Mouse (Mus musculus) liver, embryonic 15.5 days (tissue): ENCODE results near the gene Rnf212. TPM values are rescaled to one million over a fixed set of nuclear protein-coding genes. Genes with fewer than 3 reads are reported as not detected.
A peak's percentile ranks its signal among the peaks of the same experiment; 100 is the strongest.
"Not testable (repeated sequence)": the region's sequence is repeated elsewhere in the genome, so short reads cannot be mapped to it uniquely, and the experiment has no call there.

ENCODE experiments used
- ATAC-seq: fragments of 200-750 bp; cut with Nextera tagmentation; 2 replicates; pipeline ENCODE4 v1.8.0; 2017; ENCODE audit warnings: moderate number of reproducible peaks, mild to moderate bottlenecking, moderate library complexity; ENCODE audit not compliant: insufficient read depth
- H3K27ac ChIP-seq: fragments of 300-500 bp; sonication (generic); replicated peaks from 2 replicates; pipeline ENCODE4 v1.5.1; 2015; ENCODE audit warnings: mild to moderate bottlenecking, inconsistent platforms
- H3K27me3 ChIP-seq: fragments of 300-500 bp; sonication (generic); 2 replicates; pipeline ENCODE4 v1.6.1; 2015; ENCODE audit warnings: mild to moderate bottlenecking, inconsistent platforms
- H3K36me3 ChIP-seq: fragments of 300-500 bp; sonication (generic); replicated peaks from 2 replicates; pipeline ENCODE4 v1.6.1; 2015; ENCODE audit warnings: moderate library complexity, mild to moderate bottlenecking, inconsistent platforms
- H3K4me1 ChIP-seq: fragments of 300-500 bp; sonication (generic); replicated peaks from 2 replicates; pipeline ENCODE4 v1.6.1; 2015; ENCODE audit warnings: inconsistent platforms
- H3K4me2 ChIP-seq: fragments of 300-500 bp; sonication (generic); 2 replicates; pipeline ENCODE4 v1.6.1; 2015; ENCODE audit warnings: moderate library complexity, mild to moderate bottlenecking, inconsistent platforms
- H3K4me3 ChIP-seq: fragments of 300-500 bp; sonication (generic); replicated peaks from 2 replicates; pipeline ENCODE4 v1.5.1; 2015; ENCODE audit warnings: mild to moderate bottlenecking, inconsistent platforms
- H3K9ac ChIP-seq: fragments of 300-500 bp; sonication (generic); 2 replicates; pipeline ENCODE4 v1.6.1; 2015; ENCODE audit warnings: moderate library complexity, mild to moderate bottlenecking, inconsistent platforms
- H3K9me3 ChIP-seq: fragments of 300-500 bp; sonication (generic); replicated peaks from 2 replicates; pipeline ENCODE4 v1.6.1; 2016; ENCODE audit warnings: inconsistent platforms
- WGBS: fragments of 180-500 bp; shearing (Covaris S2); methylation state at CpG from one replicate; pipeline ENCODE4 v1.1.7; 2015; ENCODE audit warnings: mixed read lengths; ENCODE audit not compliant: insufficient replicate concordance; 5-methylcytosine and 5-hydroxymethylcytosine counted together
- polyA plus RNA-seq: library from polyadenylated mRNA; unstranded; fragments of >200 nt; fragmentation: Nextera tagmentation; extraction: Ambion mirVana; gene quantifications from 2 replicates; pipeline ENCODE4 v1.2.1, GENCODE M21; 2015

Rnf212 gene
- polyA plus RNA-seq, result 3.4 and 3.5 TPM in 2 replicates

DNA sequence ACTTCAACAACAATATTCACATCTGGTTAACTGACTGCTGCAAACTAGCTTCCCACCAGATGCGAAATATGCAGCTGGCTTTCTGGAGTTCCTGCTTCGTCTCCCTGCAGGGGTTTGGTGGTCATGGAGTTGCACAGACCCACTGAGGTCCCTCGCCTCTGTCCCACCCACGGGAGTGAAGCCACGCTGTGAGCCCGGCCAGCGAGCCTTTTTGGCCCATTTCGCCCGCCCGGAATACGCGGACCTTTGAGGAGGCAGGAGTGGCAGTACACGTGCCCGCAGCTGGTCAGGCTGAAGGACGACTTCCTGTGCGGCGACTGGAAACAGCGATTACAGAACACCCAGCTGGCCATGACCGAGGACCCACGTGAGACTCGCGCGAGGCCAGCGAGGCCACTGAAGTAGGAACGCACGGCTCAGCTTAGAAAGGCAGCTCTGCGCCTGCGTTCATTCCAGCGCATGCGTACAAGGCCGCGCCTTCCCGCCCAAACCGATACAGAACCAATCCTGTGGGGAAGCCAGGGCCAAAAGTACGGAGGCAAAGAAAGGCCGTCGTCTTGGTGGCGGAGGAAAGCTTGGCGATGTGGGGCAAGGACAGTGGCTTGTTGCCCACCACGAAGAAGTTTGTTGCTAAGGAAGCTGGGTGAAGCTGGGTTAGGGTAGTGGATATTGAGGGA, at the start of gene Rnf212:
Gene Rnf212, minus strand, starts transcription at position 353 of the 677 bp plus-strand sequence.
- no peak within 1 kb of the TSS for H3K9ac ChIP-seq
- H3K36me3 ChIP-seq, result no peaks in the 10 kb centered on the region
- H3K9me3 ChIP-seq, result no peaks in the 10 kb centered on the region
- no peak within 1 kb of the TSS for H3K4me3 ChIP-seq
- no peaks in the 10 kb centered on the region for H3K4me1 ChIP-seq
- no peak within 1 kb of the TSS for H3K4me2 ChIP-seq
- WGBS, result 65% methylated on average over 40 of the region's 40 CpGs
- H3K27me3 ChIP-seq, result no peaks in the 10 kb centered on the region
- ATAC-seq, result no peak
- H3K27ac ChIP-seq, result no peak within 1 kb of the TSS

DNA sequence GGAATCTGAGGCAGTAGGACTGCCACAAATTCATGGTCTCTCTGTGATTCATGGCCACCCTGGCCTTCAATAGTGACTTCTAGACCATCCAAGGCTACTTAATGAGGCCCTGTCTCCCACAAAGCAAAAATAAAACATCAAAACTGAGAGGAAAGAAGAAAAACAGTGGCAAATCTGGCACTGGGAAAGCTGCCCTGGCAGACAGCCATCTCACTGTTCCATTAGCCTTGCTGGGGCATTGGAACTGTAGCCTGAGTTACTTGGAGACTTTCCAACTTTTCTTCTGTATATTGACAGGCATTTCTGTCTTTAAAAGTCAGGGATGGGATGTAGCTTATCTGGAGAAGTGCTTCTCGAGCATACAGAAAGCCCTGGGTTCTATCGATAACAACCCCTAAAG, 48.5 kb upstream of the Rnf212 start:
- no peaks in the 10 kb centered on the region for H3K36me3 ChIP-seq
- no peaks in the 10 kb centered on the region for H3K27me3 ChIP-seq
- H3K4me3 ChIP-seq, result no peak overlapping the region
- H3K9me3 ChIP-seq, result no peaks in the 10 kb centered on the region
- ATAC-seq, result no peak
- no peak overlapping the region for H3K27ac ChIP-seq
- whole genome bisulfite sequencing, result 65% methylated on average over 2 of the region's 2 CpGs
- no peaks in the 10 kb centered on the region for H3K4me1 ChIP-seq
- no peak overlapping the region for H3K4me2 ChIP-seq
- H3K9ac ChIP-seq, result no peak overlapping the region

- not testable (repeated sequence) for ATAC-seq, H3K27ac ChIP-seq, H3K9me3 ChIP-seq, H3K9ac ChIP-seq, H3K4me2 ChIP-seq, H3K36me3 ChIP-seq, H3K4me3 ChIP-seq, H3K27me3 ChIP-seq, H3K4me1 ChIP-seq
- WGBS, result 49% methylated on average over 2 of the region's 2 CpGs
Observed at GRCm38 (mm10) chr5:108808750-108809149, 34.0 kb upstream of the Rnf212 start, which contains the start of gene Vmn2r8. Gene Vmn2r8 (minus strand): TSS chr5:108808850.

DNA sequence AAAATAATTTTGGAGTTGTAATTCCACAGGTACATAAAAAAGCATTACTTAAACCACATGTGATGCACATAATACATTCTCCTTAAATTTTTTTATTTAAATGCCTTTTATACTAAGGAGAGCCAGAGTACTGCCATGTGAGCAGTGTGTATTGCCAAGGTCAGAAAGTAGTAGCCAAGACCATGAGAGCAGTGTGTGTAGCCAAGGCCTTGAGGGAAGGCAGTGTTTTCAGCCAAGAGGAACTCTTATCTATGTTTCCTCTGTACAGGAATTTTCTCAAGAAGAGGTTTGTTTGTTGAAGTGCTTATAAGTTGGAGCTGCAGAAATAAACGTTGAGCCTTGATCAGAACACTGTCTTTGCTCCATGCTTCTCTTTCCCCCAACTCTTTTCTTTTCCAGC, 28.9 kb upstream of the Rnf212 start:
- no peak overlapping the region for H3K4me2 ChIP-seq
- H3K4me3 ChIP-seq, result no peak overlapping the region
- no peaks in the 10 kb centered on the region for H3K4me1 ChIP-seq
- H3K9me3 ChIP-seq, result no peaks in the 10 kb centered on the region
- no peak overlapping the region for H3K9ac ChIP-seq
- H3K27me3 ChIP-seq, result no peaks in the 10 kb centered on the region
- H3K27ac ChIP-seq, result no peak overlapping the region
- ATAC-seq, result no peak
- WGBS, result 24% methylated on average over 1 of the region's 1 CpGs
- no peaks in the 10 kb centered on the region for H3K36me3 ChIP-seq

DNA sequence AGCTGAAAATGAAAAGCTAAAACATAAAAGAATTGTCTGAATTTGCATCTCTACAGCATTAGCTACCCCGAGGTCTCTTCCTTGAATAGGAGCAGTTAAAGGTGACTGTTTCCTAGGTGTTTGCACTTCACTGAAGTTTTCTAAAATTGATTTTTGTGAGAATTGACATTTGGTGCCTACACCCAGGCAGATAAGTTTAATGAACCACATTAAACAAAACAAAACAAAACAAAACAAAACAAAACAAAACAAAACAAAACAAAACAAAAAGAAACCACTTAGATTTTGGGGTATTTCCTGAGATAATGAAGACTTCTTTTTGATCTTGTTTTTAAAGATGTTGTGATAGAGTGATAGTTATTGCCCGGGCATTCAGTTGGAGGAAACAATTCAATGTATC, 20.5 kb upstream of the Rnf212 start, which contains the start of gene Tmed11:
Gene Tmed11, minus strand, starts transcription at position 101 of the 400 bp plus-strand sequence.
- not testable (repeated sequence) for H3K4me2 ChIP-seq, H3K36me3 ChIP-seq, H3K4me3 ChIP-seq, H3K4me1 ChIP-seq, H3K9ac ChIP-seq, H3K9me3 ChIP-seq, ATAC-seq, H3K27ac ChIP-seq, H3K27me3 ChIP-seq
- 40% methylated on average over 2 of the region's 2 CpGs for WGBS

- not testable (repeated sequence) for H3K4me1 ChIP-seq, H3K9me3 ChIP-seq, H3K27ac ChIP-seq, ATAC-seq, H3K27me3 ChIP-seq, H3K4me3 ChIP-seq, H3K9ac ChIP-seq, H3K36me3 ChIP-seq, H3K4me2 ChIP-seq
- 32% methylated on average over 1 of the region's 1 CpGs for WGBS
Observed at GRCm38 (mm10) chr5:108790385-108790784, 15.6 kb upstream of the Rnf212 start.

DNA sequence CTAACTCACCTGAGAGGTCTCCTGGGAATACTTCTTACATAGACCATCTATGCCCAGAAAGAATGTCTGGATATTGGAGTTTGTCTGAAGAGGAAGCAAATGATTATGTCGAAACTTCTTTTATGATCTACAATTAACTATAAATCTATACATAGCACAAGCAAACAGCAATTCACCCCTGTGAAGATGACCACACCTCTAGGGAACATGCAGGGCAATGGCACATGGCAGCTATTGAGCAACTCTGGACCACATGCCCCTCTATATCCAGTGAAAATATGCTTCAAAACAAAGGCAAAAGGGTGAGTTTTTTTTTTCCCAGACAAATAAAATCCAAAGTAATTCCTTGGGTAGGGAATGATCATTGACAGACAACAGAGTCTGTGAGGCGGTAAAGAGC, 14.8 kb downstream of the Rnf212 start:
- no peaks in the 10 kb centered on the region for H3K36me3 ChIP-seq
- no peaks in the 10 kb centered on the region for H3K9me3 ChIP-seq
- H3K4me1 ChIP-seq, result no peaks in the 10 kb centered on the region
- no peak overlapping the region for H3K4me2 ChIP-seq
- 50% methylated on average over 2 of the region's 2 CpGs for WGBS
- no peak overlapping the region for H3K27ac ChIP-seq
- peaks cover 3% of the 10 kb centered on the region; the same call in 1 of the 2 replicates for H3K27me3 ChIP-seq
- H3K9ac ChIP-seq, result no peak overlapping the region
- no peak overlapping the region for H3K4me3 ChIP-seq
- ATAC-seq, result no peak

- Histone ChIP-seq H3K9ac (no peak overlapping the region), H3K27ac (no peak overlapping the region), H3K36me3 (no peaks in the 10 kb centered on the region), H3K4me2 (no peak overlapping the region), H3K4me3 (no peak overlapping the region), H3K4me1 (no peaks in the 10 kb centered on the region), H3K27me3 (peaks cover 3% of the 10 kb centered on the region; the same call in 1 of the 2 replicates), H3K9me3 (no peaks in the 10 kb centered on the region)
- 44% methylated on average over 3 of the region's 3 CpGs for WGBS
- ATAC-seq, result no peak
Observed at GRCm38 (mm10) chr5:108758396-108758795, 16.4 kb downstream of the Rnf212 start.

GRCm38 (mm10) chr5:108751258-108751657, 23.5 kb downstream of the Rnf212 start:
- peaks cover 29% of the 10 kb centered on the region for H3K4me1 ChIP-seq
- H3K9ac ChIP-seq, H3K4me3 ChIP-seq, H3K36me3 ChIP-seq, H3K9me3 ChIP-seq, H3K27me3 ChIP-seq: not testable (repeated sequence)
- peak; percentile 39; the same call in 1 of the 2 replicates for ATAC-seq
- peak overlapping the region; percentile 58; the same call in 1 of the 2 replicates for H3K4me2 ChIP-seq
- H3K27ac ChIP-seq, result peak overlapping the region; percentile 76
- WGBS, result 67% methylated on average over 4 of the region's 4 CpGs

- H3K4me3 ChIP-seq, result peak overlapping the region; percentile 27
- H3K9ac ChIP-seq, result no peak overlapping the region
- ATAC-seq, result peak; percentile 96
- no peaks in the 10 kb centered on the region for H3K9me3 ChIP-seq
- peak overlapping the region; percentile 58 for H3K4me2 ChIP-seq
- H3K27me3 ChIP-seq, result no peaks in the 10 kb centered on the region
- peaks cover 29% of the 10 kb centered on the region for H3K4me1 ChIP-seq
- no peaks in the 10 kb centered on the region for H3K36me3 ChIP-seq
- peak overlapping the region; percentile 76 for H3K27ac ChIP-seq
- 49% methylated on average over 5 of the region's 5 CpGs for WGBS
Observed at GRCm38 (mm10) chr5:108750328-108751210, 24.2 kb downstream of the Rnf212 start.

GRCm38 (mm10) chr5:108744629-108745028, 30.2 kb downstream of the Rnf212 start:
- Histone ChIP-seq H3K27ac (no peak overlapping the region), H3K9ac (no peak overlapping the region)

More at GRCm38 (mm10) chr5:108744629-108745028, 30.2 kb downstream of the Rnf212 start:
- no peak for ATAC-seq
- no peak overlapping the region for H3K4me2 ChIP-seq
- H3K9me3 ChIP-seq, result no peaks in the 10 kb centered on the region
- H3K36me3 ChIP-seq, result no peaks in the 10 kb centered on the region
- WGBS, result 56% methylated on average over 3 of the region's 3 CpGs
- H3K4me3 ChIP-seq, result no peak overlapping the region
- peaks cover 8% of the 10 kb centered on the region for H3K4me1 ChIP-seq
- 0 out of 2 replicates have a peak, but pooled peaks cover 3% of the 10 kb centered on the region for H3K27me3 ChIP-seq
